Mouse (Mus musculus) hindlimb bud, embryonic 11.5 days (tissue): ENCODE data around the gene Mymx.

Experiments
- DNase-seq: peaks from one replicate; pipeline ENCODE4 v3.0.0-alpha.2; 2012; ENCODE audit warnings: low read depth, low spot score; ENCODE audit errors: extremely low spot score

Gene Mymx

GRCm38 (mm10) chr17:45612008-45612407 lies 10.1 kb upstream of the Mymx start:
- DNase-seq, result no peak

GRCm38 (mm10) chr17:45610144-45610866 lies 8.4 kb upstream of the Mymx start:
- no peak for DNase-seq

- no peak for DNase-seq
These were observed 6.5 kb upstream of the Mymx start for GRCm38 (mm10) chr17:45608396-45608795.

DNA sequence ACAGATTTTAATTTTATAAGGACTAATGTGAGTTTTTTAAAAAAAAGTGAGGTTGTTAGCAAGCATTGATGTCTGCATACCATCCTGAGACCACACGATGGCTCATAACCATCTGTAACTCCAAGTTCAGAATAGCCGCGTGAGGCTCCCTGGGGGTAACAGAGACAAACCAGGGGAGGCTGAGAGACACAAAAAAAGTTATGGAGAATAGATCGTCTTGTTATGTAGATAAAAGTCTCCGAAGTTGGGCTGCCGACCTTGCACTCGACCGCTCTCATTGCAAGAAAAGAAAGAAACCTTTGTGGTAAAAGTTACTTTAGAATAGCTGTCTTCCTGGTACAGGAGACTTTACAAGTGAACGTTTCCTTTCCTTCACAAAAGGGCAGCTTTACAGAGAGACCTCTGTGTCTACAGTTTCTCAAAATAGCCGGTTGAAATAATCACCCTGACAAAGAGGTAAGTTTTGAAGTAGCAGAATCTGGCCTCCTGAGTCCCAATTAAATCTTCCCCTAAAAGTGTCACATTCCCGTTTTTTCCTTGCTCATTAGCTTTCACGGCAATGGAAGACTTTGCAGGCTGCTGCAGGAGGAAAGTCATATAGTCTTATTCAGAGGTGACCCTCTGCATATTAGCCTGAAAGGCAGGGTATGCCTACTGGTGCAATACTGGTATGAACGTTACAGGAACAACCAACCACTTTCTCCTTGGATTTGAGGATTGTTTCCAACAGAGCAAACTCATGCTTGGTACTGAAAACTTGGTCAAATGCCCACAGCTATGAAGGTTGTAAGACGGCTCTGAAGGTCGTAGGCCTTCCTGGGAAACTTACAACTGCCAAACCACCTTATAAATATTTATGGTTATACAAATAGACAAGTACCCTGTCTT lies 5.3 kb upstream of the Mymx start:
- no peak for DNase-seq

- DNase-seq, result no peak
These were observed 1.1 kb upstream of the Mymx start for GRCm38 (mm10) chr17:45602984-45603383.

GRCm38 (mm10) chr17:45601325-45601724 lies 577 bp downstream of the Mymx start:
- DNase-seq, result no peak

- no peak for DNase-seq
These were observed 1.6 kb downstream of the Mymx start for GRCm38 (mm10) chr17:45600267-45600666.

GRCm38 (mm10) chr17:45599446-45600242 lies 2.3 kb downstream of the Mymx start, which contains the start of gene Slc29a1:
TSS of gene Slc29a1 (minus strand) at chr17:45599606.
- no peak for DNase-seq

DNA sequence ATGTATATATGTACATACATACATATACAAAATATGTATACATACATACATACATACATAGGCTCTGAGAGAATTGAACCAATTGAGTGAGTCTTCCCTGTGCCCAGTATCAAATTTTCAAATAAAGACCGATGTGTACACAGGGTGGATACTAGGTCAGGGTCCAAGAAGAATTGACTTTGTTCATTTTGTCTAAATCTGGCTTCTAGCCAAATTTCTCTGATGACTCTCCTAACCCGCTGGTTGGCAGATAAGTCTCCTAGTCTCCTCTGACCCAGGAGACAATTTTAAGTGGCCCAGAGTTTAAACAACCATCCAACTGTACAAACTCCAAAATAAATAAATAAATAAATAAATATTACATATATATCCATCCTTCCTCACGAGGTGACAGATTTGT lies 3.0 kb downstream of the Mymx start:
- DNase-seq, result no peak

DNA sequence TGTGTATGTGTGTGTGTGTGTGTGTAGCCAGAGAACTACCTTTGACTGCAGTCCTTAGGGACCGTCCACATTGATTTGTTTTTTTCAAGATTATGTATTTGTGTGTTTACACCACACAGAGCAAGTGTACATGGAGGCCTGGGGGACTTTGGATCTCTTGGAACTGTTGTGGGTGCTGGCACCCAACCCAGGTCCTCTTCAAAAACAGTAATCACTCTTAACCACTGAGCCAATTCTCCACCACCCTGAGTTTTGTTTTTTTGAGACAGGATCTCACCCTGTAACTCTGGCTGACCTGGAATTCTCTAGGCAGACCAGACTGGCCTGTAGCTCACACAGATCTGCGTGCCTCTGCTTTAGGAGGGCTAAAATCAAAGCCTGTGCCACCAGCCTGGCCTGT lies 3.5 kb downstream of the Mymx start:
- DNase-seq, result no peak

GRCm38 (mm10) chr17:45597787-45598186 lies 4.1 kb downstream of the Mymx start:
- no peak for DNase-seq

- no peak for DNase-seq
These were observed 5.1 kb downstream of the Mymx start for GRCm38 (mm10) chr17:45596631-45597396.

DNA sequence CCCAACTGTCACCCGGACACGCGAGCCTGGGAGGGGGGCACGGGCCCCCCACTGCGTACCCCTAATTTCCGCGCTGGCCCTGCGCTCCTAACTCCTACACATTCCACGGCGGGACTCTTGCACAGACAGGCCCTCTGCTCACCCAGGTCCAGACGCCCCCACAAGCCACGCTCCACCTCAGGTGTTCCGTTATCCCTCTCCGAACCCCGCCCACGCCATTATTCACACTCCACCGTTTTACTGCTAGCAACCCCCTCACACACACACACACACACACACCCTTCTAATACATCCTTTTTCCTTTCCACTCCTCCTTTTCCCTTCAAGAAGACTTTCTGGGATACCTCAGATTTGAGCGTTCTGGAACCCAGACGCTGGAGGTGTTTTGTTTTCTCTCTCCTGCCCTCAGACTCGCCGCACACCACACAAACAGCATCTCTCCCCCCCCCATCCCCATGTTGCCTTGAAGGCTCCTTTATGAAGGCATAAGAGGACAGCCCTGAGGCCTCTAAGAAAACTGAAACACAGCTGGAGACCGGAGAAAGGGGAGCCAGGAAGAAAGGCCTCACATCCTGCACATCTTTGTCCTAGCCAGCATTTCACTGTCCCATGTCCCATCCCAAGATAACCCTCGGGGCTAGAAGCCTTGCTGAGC lies 6.0 kb downstream of the Mymx start:
- no peak for DNase-seq

DNA sequence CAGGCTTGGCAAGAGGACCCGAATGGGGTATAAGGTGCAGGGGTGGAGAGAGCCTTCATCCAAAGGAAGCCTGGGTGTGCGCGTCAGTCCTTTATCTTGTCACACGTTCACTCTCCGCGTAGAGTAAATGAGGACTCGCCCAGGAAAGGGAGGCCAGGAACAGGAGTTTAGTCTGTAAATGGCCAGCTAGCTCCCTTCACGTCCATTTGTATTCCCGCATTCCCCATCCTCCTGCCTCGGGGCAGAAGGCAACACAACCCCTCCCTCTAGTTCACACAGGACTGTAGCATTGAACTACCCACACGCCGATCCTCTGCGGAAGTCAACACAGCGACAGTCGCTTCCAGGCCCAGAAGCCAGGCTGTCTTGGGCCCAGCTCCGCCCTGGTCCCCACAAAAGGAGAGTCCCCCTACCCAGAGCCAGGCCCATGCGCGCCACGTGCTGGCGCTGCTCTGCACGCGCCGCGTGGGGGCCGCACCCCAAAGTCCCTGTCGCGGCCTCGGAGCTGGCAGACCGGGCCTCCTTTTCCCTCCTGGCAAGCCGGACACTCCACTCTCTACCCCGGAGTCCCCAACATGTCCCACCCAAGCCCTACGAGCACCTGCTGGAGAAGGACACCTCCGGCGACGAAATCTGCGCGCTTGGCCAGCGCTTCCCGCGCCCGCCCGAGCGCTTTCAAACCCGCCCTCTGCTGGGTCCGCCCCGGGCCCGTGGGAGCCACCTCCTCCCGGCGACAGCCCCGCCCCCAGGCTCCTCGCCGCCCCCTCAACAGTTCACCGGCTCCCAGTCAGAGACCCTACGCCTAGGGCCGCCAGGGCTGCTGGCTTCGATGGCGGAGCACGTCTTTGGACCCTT lies 6.8 kb downstream of the Mymx start:
- DNase-seq, result no peak

DNA sequence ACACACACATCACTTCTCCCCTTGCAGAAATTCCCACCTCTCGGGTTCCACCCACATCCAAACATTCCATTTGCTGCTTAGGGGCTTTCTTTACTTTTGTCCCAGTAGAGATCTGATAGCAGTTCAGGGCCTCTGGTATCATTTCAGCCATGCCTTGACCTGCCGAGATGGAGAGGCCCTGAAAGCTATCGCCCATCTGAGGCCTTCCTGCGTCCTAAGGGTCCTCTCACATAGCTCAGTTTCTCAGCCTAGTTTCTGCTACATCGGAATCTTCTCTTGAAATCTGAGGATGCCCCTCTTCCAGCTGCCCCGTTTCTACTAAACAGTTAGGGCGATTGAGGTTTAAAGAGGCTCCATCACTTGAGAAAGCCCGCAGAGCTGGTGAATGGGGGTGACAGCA lies 7.7 kb downstream of the Mymx start:
- DNase-seq, result no peak

DNA sequence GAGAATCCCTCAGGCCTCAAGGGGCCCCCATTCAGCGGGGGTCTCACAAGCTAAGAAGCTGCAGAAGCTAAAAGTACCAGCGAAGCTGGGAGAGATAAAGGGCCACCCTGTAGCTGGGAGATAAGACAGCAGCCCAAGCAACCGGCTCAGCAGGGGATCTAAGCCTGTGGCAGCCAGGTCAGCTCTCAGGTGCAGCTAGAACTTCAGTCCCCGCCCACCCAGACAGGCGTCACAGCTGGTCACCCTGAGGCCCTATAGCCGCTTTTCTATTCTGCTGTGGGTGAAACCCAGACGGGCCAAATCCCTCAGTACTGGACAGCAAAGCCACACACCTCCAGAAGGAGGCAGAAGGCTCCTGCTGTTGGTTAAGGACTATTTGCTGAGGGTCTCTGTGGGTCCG lies 8.4 kb downstream of the Mymx start:
- no peak for DNase-seq

DNA sequence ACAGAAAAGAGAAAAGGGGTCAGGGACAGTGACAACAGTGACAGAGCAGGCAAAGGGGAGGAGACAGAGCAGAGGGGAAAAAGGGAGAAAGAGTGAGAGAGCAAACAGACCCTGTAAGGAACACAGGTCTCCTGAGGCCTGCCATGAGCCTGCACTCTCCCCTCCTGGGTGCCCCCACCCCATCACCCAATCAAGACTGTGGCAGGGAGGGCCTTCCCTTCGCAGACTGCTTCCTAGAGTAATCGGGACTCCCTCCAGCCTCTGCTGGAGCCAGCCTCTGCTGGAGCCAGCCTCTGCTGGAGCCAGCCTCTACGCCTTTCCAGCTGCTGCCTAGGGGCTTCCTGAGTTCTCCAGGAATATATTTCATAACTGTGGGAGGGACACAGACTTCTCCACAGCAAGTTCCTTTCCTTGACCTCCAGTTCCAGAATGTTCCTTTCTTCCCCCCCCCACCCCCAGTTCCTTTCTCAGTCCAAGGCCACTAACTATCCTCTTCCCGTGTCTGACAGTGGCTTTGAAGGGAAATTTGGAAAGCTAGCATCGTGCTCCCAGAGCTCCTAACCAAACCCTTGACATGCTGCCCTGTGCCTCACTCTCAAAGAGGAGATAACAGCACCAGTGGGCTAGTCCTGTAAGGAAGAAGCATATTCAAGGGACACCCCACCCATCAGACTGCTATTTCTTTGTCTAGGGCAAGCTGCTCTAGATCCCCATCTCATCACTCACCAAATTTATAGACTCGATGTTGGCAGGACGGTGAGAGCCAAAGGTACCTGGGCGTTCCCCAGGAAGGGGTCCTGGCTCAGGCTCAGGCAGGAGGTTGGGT lies 9.1 kb downstream of the Mymx start:
- no peak for DNase-seq
